Mouse (Mus musculus) olfactory bulb, adult 2 months (tissue): ENCODE results near the gene Steap3.

Experiments used
- CTCF ChIP-seq: fragments of 200-500 bp; IDR thresholded peaks from 2 replicates; pipeline ENCODE4 v1.5.1; 2012; ENCODE audit warnings: low read depth, mild to moderate bottlenecking, low read length, moderate library complexity; ENCODE audit not compliant: insufficient read depth
- POLR2A ChIP-seq: fragments of 200-500 bp; IDR thresholded peaks from 2 replicates; pipeline ENCODE4 v1.6.1; 2012; ENCODE audit warnings: mild to moderate bottlenecking, low read depth, low read length, moderate library complexity; ENCODE audit not compliant: insufficient read depth

DNA sequence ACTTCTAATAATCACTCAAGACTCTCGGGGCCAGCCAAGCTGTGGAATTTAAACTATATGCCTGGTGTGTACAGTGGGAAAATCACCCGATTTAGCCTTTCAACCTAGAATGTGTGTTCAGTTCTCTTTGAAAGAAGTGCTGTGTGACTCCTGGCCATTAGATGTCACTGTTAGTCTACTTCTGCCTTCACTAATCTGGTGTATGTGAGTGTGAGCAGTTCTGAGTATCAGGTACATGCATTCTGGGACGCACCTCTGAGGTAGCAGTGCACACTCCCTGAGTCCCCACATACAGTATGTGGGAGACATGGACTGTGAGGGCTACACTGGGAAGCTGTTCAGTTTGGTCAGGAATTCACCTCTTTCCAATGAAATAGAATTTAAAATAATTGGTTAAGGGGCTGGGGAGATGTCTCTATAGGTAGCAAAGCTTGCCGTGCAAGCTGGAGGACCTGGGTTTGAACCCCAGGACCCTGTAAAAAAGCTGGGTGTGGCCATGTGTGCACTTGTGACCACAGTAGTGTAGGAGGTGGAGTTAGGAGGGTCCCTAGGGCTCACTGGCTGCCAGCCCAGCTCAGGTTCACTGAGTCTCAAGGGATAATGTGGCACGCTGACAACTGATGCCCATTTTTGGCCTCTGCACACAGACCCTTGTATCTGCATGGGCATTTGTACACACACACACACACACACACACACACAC is 100.5 kb downstream of the Steap3 start:
- no peak for TF ChIP-seq CTCF
- TF ChIP-seq POLR2A, result no peak
